Mouse (Mus musculus) urinary bladder, postnatal 4 days (tissue): ENCODE data around the gene Sh3kbp1.
"Not testable (repeated sequence)": the region's sequence is repeated elsewhere in the genome, so short reads cannot be mapped to it uniquely, and the experiment has no call there.

ENCODE experiments used
- DNase-seq, 2 experiments: peaks; one replicate each; pipeline ENCODE4 v3.0.0; 2021 to 2022; ENCODE audit warnings: low spot score in 2 of 2

Sh3kbp1 gene

GRCm38 (mm10) chrX:159626907-159627587 lies at the start of gene Sh3kbp1:
Sh3kbp1 (plus strand) TSS chrX:159627272.
- DNase-seq = peak; percentile 72 to 74

GRCm38 (mm10) chrX:159584738-159585137 lies 42.3 kb upstream of the Sh3kbp1 start:
- DNase-seq = not testable (repeated sequence)

- no peak for DNase-seq
Measured at GRCm38 (mm10) chrX:159591633-159592032, 35.4 kb upstream of the Sh3kbp1 start.

GRCm38 (mm10) chrX:159597502-159597901 lies 29.6 kb upstream of the Sh3kbp1 start:
- DNase-seq = no peak

GRCm38 (mm10) chrX:159604832-159605231 lies 22.2 kb upstream of the Sh3kbp1 start:
- DNase-seq = no peak

GRCm38 (mm10) chrX:159606936-159607335 lies 20.1 kb upstream of the Sh3kbp1 start:
- no peak for DNase-seq

GRCm38 (mm10) chrX:159626208-159626906 lies 715 bp upstream of the Sh3kbp1 start:
- DNase-seq = peak in 1 of 2 experiments; percentile 16

GRCm38 (mm10) chrX:159627588-159628566 lies 805 bp downstream of the Sh3kbp1 start:
- no peak for DNase-seq

- DNase-seq = no peak
Measured at GRCm38 (mm10) chrX:159628629-159629028, 1.6 kb downstream of the Sh3kbp1 start.

- DNase-seq = no peak
Measured at GRCm38 (mm10) chrX:159629203-159629602, 2.1 kb downstream of the Sh3kbp1 start.

- no peak for DNase-seq
Measured at GRCm38 (mm10) chrX:159638500-159639227, 11.6 kb downstream of the Sh3kbp1 start.

GRCm38 (mm10) chrX:159639991-159640390 lies 12.9 kb downstream of the Sh3kbp1 start:
- no peak for DNase-seq

- no peak for DNase-seq
Measured at GRCm38 (mm10) chrX:159645314-159645713, 18.2 kb downstream of the Sh3kbp1 start.

GRCm38 (mm10) chrX:159647564-159647963 lies 20.5 kb downstream of the Sh3kbp1 start:
- DNase-seq = no peak

- no peak for DNase-seq
Measured at GRCm38 (mm10) chrX:159648598-159648997, 21.5 kb downstream of the Sh3kbp1 start.

GRCm38 (mm10) chrX:159650130-159650678 lies 23.1 kb downstream of the Sh3kbp1 start:
- no peak for DNase-seq

GRCm38 (mm10) chrX:159650727-159651126 lies 23.7 kb downstream of the Sh3kbp1 start:
- DNase-seq = no peak

- DNase-seq = no peak
Measured at GRCm38 (mm10) chrX:159671388-159671787, 44.3 kb downstream of the Sh3kbp1 start.

GRCm38 (mm10) chrX:159672466-159672865 lies 45.4 kb downstream of the Sh3kbp1 start:
- no peak for DNase-seq

- DNase-seq = no peak
Measured at GRCm38 (mm10) chrX:159676242-159676641, 49.2 kb downstream of the Sh3kbp1 start.
